Mouse (Mus musculus) ES-Bruce4 (cell line): ENCODE measurements around the gene Ksr2.

ENCODE experiments used
- CTCF ChIP-seq: IDR thresholded peaks from one replicate; pipeline ENCODE4 v1.8.1; 2011; ENCODE audit warnings: low read depth, low read length
- POLR2A ChIP-seq: IDR thresholded peaks from one replicate; pipeline ENCODE4 v1.8.1; 2011; ENCODE audit warnings: low read length; ENCODE audit not compliant: insufficient read depth

- TF ChIP-seq CTCF (no peak), POLR2A (no peak)
Measured at GRCm38 (mm10) chr5:117373418-117373817, 40.4 kb upstream of the Ksr2 start.
